Mouse (Mus musculus): ENCODE measurements around the gene Tmem40.

Gene Tmem40

GRCm38 (mm10) chr6:115761995-115762756 lies at the start of gene Tmem40:
Tmem40 (minus strand) TSS chr6:115762410.
- ChIA-PET POLR2A (interaction anchor here in 3 of 4 experiments (0.5 to 6.3 kb wide), 41 partner anchors 8 to 224 kb away, joined by 3 to 99 read pairs (median 5); partner anchors contain the start of genes Efcab12 (in 3 of the 3), Cand2 (in 2 of the 3), Ift122 (in 2 of the 3) and Mbd4 (in 2 of the 3)), CTCF (interaction anchor here in 2 of 4 experiments (1.0 to 1.6 kb wide), 4 partner anchors 10 to 582 kb away, joined by 3 to 7 read pairs (median 4); no protein-coding TSS in a partner anchor)

GRCm38 (mm10) chr6:115811606-115812005 lies 49.4 kb upstream of the Tmem40 start:
- ChIA-PET CTCF (interaction anchor here in 2 of 4 experiments (1.4 to 1.9 kb wide), 2 partner anchors 12 kb away, joined by 4 to 5 read pairs; no protein-coding TSS in a partner anchor), POLR2A (interaction anchor here in 3 of 4 experiments (0.6 to 23.8 kb wide), 24 partner anchors 1 to 396 kb away, joined by 3 to 814 read pairs (median 4); partner anchors contain the start of genes Efcab12 (in 3 of the 3), Ift122 (in 2 of the 3), Mbd4 (in 2 of the 3) and Rpl32 (in 1 of the 3))

GRCm38 (mm10) chr6:115808488-115809231 lies 46.5 kb upstream of the Tmem40 start, which contains the start of gene Rpl32:
Rpl32 (minus strand) TSS chr6:115808747.
- CTCF ChIA-PET = interaction anchor here in 3 of 4 experiments (0.6 to 2.2 kb wide), 17 partner anchors 10 to 452 kb away, joined by 3 to 8 read pairs (median 4); partner anchors contain the start of genes Efcab12 (in 2 of the 3), Ift122 (in 2 of the 3) and Mbd4 (in 2 of the 3)
- POLR2A ChIA-PET = interaction anchor here (0.6 to 23.8 kb wide), 147 partner anchors 4 to 919 kb away, joined by 3 to 814 read pairs (median 4); partner anchors contain the start of genes Efcab12 (in 4 of the 4), Ift122 (in 4 of the 4), Mbd4 (in 4 of the 4) and Raf1 (in 3 of the 4)

- ChIA-PET POLR2A (interaction anchor here (0.6 to 23.8 kb wide), 84 partner anchors 5 to 738 kb away, joined by 3 to 814 read pairs (median 5); partner anchors contain the start of genes Efcab12 (in 3 of the 4), Ift122 (in 3 of the 4), Mbd4 (in 3 of the 4) and Raf1 (in 2 of the 4)), CTCF (interaction anchor here in 3 of 4 experiments (0.7 to 2.2 kb wide), 6 partner anchors 10 to 83 kb away, joined by 3 to 8 read pairs (median 4); partner anchors contain the start of gene Efcab12 (in 1 of the 3))
Observed at GRCm38 (mm10) chr6:115808196-115808487, 45.9 kb upstream of the Tmem40 start.

- ChIA-PET CTCF (interaction anchor here in 1 of 4 experiments (2.2 kb wide), 1 partner anchor 16 kb away, joined by 8 read pairs; no protein-coding TSS in a partner anchor), POLR2A (interaction anchor here (0.6 to 23.8 kb wide), 85 partner anchors 5 to 838 kb away, joined by 3 to 814 read pairs (median 4); partner anchors contain the start of genes Efcab12 (in 3 of the 4), Ift122 (in 3 of the 4), Mbd4 (in 3 of the 4) and Tmem40 (in 2 of the 4))
Observed at GRCm38 (mm10) chr6:115807464-115808195, 45.4 kb upstream of the Tmem40 start.

- POLR2A ChIA-PET = interaction anchor here (0.5 to 23.8 kb wide), 71 partner anchors 3 to 1039 kb away, joined by 3 to 814 read pairs (median 5); partner anchors contain the start of genes Efcab12 (in 3 of the 4), Ift122 (in 3 of the 4), Mbd4 (in 3 of the 4) and Cand2 (in 2 of the 4)
- CTCF ChIA-PET = interaction anchor here in 3 of 4 experiments (0.6 to 2.8 kb wide), 10 partner anchors 13 to 186 kb away, joined by 3 to 19 read pairs (median 4); no protein-coding TSS in a partner anchor
Observed at GRCm38 (mm10) chr6:115804432-115805192, 42.4 kb upstream of the Tmem40 start.

- ChIA-PET POLR2A (interaction anchor here (0.5 to 23.8 kb wide), 105 partner anchors 2 to 404 kb away, joined by 3 to 814 read pairs (median 4); partner anchors contain the start of genes Efcab12 (in 3 of the 4), Ift122 (in 3 of the 4), Mbd4 (in 3 of the 4) and Raf1 (in 2 of the 4)), CTCF (interaction anchor here (0.5 to 2.8 kb wide), 52 partner anchors 11 to 577 kb away, joined by 3 to 19 read pairs (median 4); partner anchors contain the start of genes Efcab12 (in 1 of the 4), Gm17482 (in 1 of the 4), Ift122 (in 1 of the 4) and Mbd4 (in 1 of the 4))
Observed at GRCm38 (mm10) chr6:115803541-115804382, 41.6 kb upstream of the Tmem40 start.

- ChIA-PET POLR2A (interaction anchor here (0.8 to 23.8 kb wide), 17 partner anchors 0 to 183 kb away, joined by 3 to 814 read pairs (median 27); partner anchors contain the start of genes Efcab12 (in 2 of the 4), Ift122 (in 2 of the 4), Mbd4 (in 2 of the 4) and Rpl32 (in 1 of the 4)), CTCF (interaction anchor here in 1 of 4 experiments (1.7 kb wide), 1 partner anchor 19 kb away, joined by 3 read pairs; no protein-coding TSS in a partner anchor)
Observed at GRCm38 (mm10) chr6:115801811-115802210, 39.6 kb upstream of the Tmem40 start.

GRCm38 (mm10) chr6:115792691-115793215 lies 30.5 kb upstream of the Tmem40 start:
- CTCF ChIA-PET = interaction anchor here in 3 of 4 experiments (0.6 to 3.7 kb wide), 9 partner anchors 11 to 334 kb away, joined by 3 to 19 read pairs (median 4); partner anchors contain the start of gene Rpl32 (in 1 of the 3)

GRCm38 (mm10) chr6:115791842-115792686 lies 29.9 kb upstream of the Tmem40 start:
- ChIA-PET POLR2A (interaction anchor here (0.6 to 23.8 kb wide), 25 partner anchors 8 to 246 kb away, joined by 3 to 516 read pairs (median 4); partner anchors contain the start of genes Rpl32 (in 2 of the 4), Cand2 (in 1 of the 4), Efcab12 (in 1 of the 4) and Ift122 (in 1 of the 4)), CTCF (interaction anchor here in 2 of 4 experiments (0.9 to 3.7 kb wide), 9 partner anchors 11 to 67 kb away, joined by 3 to 19 read pairs (median 4); partner anchors contain the start of gene Rpl32 (in 1 of the 2))

More at GRCm38 (mm10) chr6:115792691-115793215, 30.5 kb upstream of the Tmem40 start:
- POLR2A ChIA-PET = interaction anchor here (0.6 to 23.8 kb wide), 25 partner anchors 8 to 1499 kb away, joined by 3 to 516 read pairs (median 5); partner anchors contain the start of genes Rpl32 (in 2 of the 4), Efcab12 (in 1 of the 4), Ift122 (in 1 of the 4) and Mbd4 (in 1 of the 4)

- CTCF ChIA-PET = interaction anchor here in 2 of 4 experiments (0.6 to 3.7 kb wide), 5 partner anchors 9 to 182 kb away, joined by 3 to 19 read pairs (median 3); no protein-coding TSS in a partner anchor
- POLR2A ChIA-PET = interaction anchor here (0.6 to 23.8 kb wide), 13 partner anchors 12 to 109 kb away, joined by 3 to 516 read pairs (median 4); partner anchors contain the start of genes Cand2 (in 2 of the 4), Rpl32 (in 2 of the 4), Ift122 (in 1 of the 4) and Mbd4 (in 1 of the 4)
Observed at GRCm38 (mm10) chr6:115791016-115791415, 28.8 kb upstream of the Tmem40 start.

GRCm38 (mm10) chr6:115782781-115783180 lies 20.6 kb upstream of the Tmem40 start:
- CTCF ChIA-PET = interaction anchor here in 3 of 4 experiments (0.5 to 1.9 kb wide), 7 partner anchors 9 to 717 kb away, joined by 3 to 8 read pairs (median 4); partner anchors contain the start of gene Cand2 (in 1 of the 3)

GRCm38 (mm10) chr6:115776363-115776762 lies 14.2 kb upstream of the Tmem40 start:
- CTCF ChIA-PET = interaction anchor here in 2 of 4 experiments (0.6 to 0.9 kb wide), 3 partner anchors 21 to 59 kb away, joined by 3 to 5 read pairs (median 3); no protein-coding TSS in a partner anchor
- POLR2A ChIA-PET = interaction anchor here in 2 of 4 experiments (0.6 to 1.5 kb wide), 3 partner anchors 66 to 251 kb away, joined by 3 read pairs; no protein-coding TSS in a partner anchor

More at GRCm38 (mm10) chr6:115782781-115783180, 20.6 kb upstream of the Tmem40 start:
- POLR2A ChIA-PET = interaction anchor here in 2 of 4 experiments (0.6 to 8.7 kb wide), 20 partner anchors 9 to 107 kb away, joined by 3 to 133 read pairs (median 6); partner anchors contain the start of genes Rpl32 (in 2 of the 2), Tmem40 (in 2 of the 2), Cand2 (in 1 of the 2) and Efcab12 (in 1 of the 2)
